Mouse (Mus musculus) kidney, embryonic 16.5 days (tissue): ENCODE measurements around the gene Adamts4. TPM values are rescaled to one million over a fixed set of nuclear protein-coding genes. Genes with fewer than 3 reads are reported as not detected.
A peak's percentile ranks its signal among the peaks of the same experiment; 100 is the strongest.
"Not testable (repeated sequence)": the region's sequence is repeated elsewhere in the genome, so short reads cannot be mapped to it uniquely, and the experiment has no call there.

Source experiments
- ATAC-seq: fragments of 200-750 bp; cut with Nextera tagmentation; 2 replicates; pipeline ENCODE4 v1.8.0; 2017; ENCODE audit warnings: moderate TSS enrichment; ENCODE audit not compliant: low FRiP score, low TSS enrichment
- H3K27ac ChIP-seq: fragments of 300-500 bp; sonication (generic); 2 replicates; pipeline ENCODE4 v1.5.1; 2014; ENCODE audit warnings: low read length
- H3K27me3 ChIP-seq: fragments of 300-500 bp; sonication (generic); 2 replicates; pipeline ENCODE4 v1.6.1; 2014; ENCODE audit warnings: low read length, control low read depth, mixed read lengths; ENCODE audit not compliant: insufficient read depth
- H3K36me3 ChIP-seq: fragments of 300-500 bp; sonication (generic); 2 replicates; pipeline ENCODE4 v1.6.1; 2014; ENCODE audit warnings: low read length, control low read depth, mixed read lengths; ENCODE audit not compliant: insufficient read depth
- H3K4me1 ChIP-seq: fragments of 300-500 bp; sonication (generic); 2 replicates; pipeline ENCODE4 v1.6.1; 2014; ENCODE audit warnings: low read length, control low read depth, mixed read lengths; ENCODE audit not compliant: insufficient read depth
- H3K4me2 ChIP-seq: fragments of 300-500 bp; sonication (generic); replicated peaks from 2 replicates; pipeline ENCODE4 v1.6.1; 2014; ENCODE audit warnings: low read depth, low read length
- H3K4me3 ChIP-seq: fragments of 300-500 bp; sonication (generic); 2 replicates; pipeline ENCODE4 v1.5.1; 2014; ENCODE audit warnings: mild to moderate bottlenecking, low read length
- H3K9ac ChIP-seq: fragments of 300-500 bp; sonication (generic); replicated peaks from 2 replicates; pipeline ENCODE4 v1.6.1; 2014; ENCODE audit warnings: low read length
- H3K9me3 ChIP-seq: fragments of 300-500 bp; sonication (generic); 2 replicates; pipeline ENCODE4 v1.6.1; 2016; ENCODE audit warnings: low read length, control low read depth
- WGBS: fragments of 180-500 bp; shearing (Covaris S2); extraction: QIAGEN DNeasy Blood & Tissue Kit; methylation state at CpG from one replicate; pipeline ENCODE4 v1.1.7; 2014; 5-methylcytosine and 5-hydroxymethylcytosine counted together
- polyA plus RNA-seq: library from polyadenylated mRNA; unstranded; fragments of >200 nt; fragmentation: Nextera tagmentation; extraction: Ambion mirVana; gene quantifications from 2 replicates; pipeline ENCODE4 v1.2.1, GENCODE M21; 2015

Gene Adamts4
- polyA plus RNA-seq, 1 experiment from 2014 or later, result 13.4 TPM

DNA sequence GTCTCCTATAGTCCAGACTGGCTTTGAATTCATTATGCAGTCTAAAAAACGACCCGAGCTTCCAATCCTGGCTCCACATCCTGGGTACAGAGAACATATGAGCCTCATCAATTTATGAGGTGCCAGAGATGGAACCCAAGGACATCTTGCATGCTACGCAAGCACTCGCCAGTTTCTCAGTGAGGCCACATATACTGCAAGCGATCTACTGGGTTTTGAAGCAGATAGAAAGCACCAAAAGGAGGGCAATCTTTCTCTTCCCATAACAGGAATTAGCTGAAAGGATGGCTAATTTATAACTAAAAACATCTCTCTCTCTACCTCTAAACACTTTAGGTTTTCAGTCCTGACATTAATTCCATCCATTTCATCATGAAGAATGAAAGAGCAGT lies 43.7 kb downstream of the Adamts4 start:
- Histone ChIP-seq H3K4me3 (peak overlapping the region; percentile 66), H3K9ac (peak overlapping the region; percentile 94), H3K9me3 (no peaks in the 10 kb centered on the region), H3K27ac (peak overlapping the region; percentile 99), H3K27me3 (peaks cover 9% of the 10 kb centered on the region; the same call in 1 of the 2 replicates), H3K4me2 (peak overlapping the region; percentile 92), H3K4me1 (peaks cover 9% of the 10 kb centered on the region; the same call in 1 of the 2 replicates), H3K36me3 (peaks cover 13% of the 10 kb centered on the region)
- no peak for ATAC-seq
- 39% methylated on average over 5 of the region's 5 CpGs for WGBS

DNA sequence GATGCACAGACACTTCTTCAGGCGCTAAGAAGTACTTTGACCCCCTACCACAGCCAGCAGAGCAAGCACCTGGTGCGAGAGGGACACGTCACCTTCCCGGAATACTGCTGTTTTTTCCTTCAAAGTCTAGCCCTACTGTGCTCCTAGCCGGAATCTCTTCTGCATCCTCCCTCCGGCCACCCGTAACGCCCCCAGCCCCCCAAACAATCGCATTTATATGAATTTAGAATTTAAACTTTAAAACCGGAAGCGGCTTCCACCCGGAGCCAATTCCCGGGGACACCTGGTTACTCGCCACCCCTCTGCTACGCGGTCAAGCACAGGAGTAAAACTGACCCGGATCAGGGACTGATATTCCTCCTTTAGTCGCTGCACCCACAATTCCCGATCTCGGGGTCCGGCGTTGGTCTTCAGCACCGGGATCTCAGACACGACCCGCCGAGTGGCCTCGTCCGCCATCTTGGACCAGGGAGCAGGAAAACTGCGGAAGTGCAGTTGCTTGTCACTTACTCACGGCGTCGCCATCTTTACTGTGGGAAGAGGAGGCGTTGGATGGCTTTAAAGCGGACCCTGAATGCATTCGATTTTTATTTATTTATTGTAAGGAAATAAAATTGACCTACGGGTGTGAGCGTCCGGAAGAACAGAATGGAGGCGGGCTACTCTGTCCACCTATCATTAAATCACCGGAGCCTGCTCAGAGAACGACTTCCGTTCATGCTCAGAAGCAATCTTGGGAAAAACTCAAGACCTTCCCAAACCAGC lies 44.3 kb downstream of the Adamts4 start, which contains the start of gene Ufc1:
Gene Ufc1, minus strand, starts transcription at position 727 of the 765 bp plus-strand sequence.
- H3K27me3 ChIP-seq, result peaks cover 9% of the 10 kb centered on the region; the same call in 1 of the 2 replicates
- peak within 1 kb of the TSS; percentile 94 for H3K9ac ChIP-seq
- H3K9me3 ChIP-seq, result no peaks in the 10 kb centered on the region
- peaks cover 7% of the 10 kb centered on the region for H3K36me3 ChIP-seq
- under 1% methylated on average over 42 of the region's 42 CpGs for WGBS
- ATAC-seq, result peak; percentile 72
- peaks cover 9% of the 10 kb centered on the region; the same call in 1 of the 2 replicates for H3K4me1 ChIP-seq
- H3K4me3 ChIP-seq, result peak within 1 kb of the TSS; percentile 66
- H3K4me2 ChIP-seq, result peak within 1 kb of the TSS; percentile 92
- H3K27ac ChIP-seq, result peak within 1 kb of the TSS; percentile 99

DNA sequence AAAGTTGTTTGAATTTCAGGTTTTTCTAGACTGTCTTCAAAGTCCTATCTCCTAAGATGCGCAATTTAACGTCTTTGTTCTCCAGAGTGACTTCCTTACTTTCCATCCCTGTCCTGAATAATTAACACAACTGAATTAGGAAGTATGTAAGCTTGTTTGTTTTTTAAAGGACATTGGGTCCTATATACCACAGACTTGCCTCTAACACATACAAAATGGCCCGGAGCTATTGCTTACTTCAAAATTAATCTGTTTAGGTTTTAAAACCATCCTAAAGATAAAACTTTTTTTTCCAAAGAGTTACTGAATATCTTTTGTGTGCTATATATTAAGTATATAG lies 44.8 kb downstream of the Adamts4 start:
- Histone ChIP-seq H3K27me3 (peaks cover 9% of the 10 kb centered on the region; the same call in 1 of the 2 replicates), H3K36me3 (peaks cover 1% of the 10 kb centered on the region; the same call in 1 of the 2 replicates), H3K27ac (peak overlapping the region; percentile 99), H3K4me3 (peak overlapping the region; percentile 66), H3K4me1 (peaks cover 9% of the 10 kb centered on the region; the same call in 1 of the 2 replicates), H3K4me2 (peak overlapping the region; percentile 92), H3K9ac (peak overlapping the region; percentile 94), H3K9me3 (no peaks in the 10 kb centered on the region)
- WGBS, result 13% methylated on average over 3 of the region's 3 CpGs
- ATAC-seq, result no peak

DNA sequence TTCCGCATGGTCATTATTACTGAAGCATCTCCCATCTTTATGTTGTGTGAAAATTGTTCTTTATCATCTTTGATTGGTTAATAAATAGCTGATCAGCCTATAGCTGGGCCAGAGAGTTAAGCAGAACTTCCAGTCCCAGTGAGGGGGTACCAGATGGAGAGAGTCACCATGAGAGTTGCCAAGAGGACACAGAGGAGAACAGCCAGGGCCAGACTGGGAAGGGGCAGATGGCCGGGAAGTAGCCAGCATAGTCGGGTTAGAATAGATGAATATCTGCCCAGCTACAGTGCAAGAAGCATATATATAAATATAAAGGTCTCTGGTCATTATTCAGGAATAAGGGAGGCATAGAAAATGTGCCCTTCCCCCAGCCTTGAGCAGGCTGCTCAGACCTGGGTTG lies 48.0 kb downstream of the Adamts4 start:
- Histone ChIP-seq H3K27me3 (peaks cover 9% of the 10 kb centered on the region; the same call in 1 of the 2 replicates), H3K4me3 (no peak overlapping the region), H3K4me2 (no peak overlapping the region), H3K27ac (no peak overlapping the region), H3K9me3 (no peaks in the 10 kb centered on the region), H3K36me3 (no peaks in the 10 kb centered on the region), H3K9ac (no peak overlapping the region), H3K4me1 (peaks cover 8% of the 10 kb centered on the region; the same call in 1 of the 2 replicates)
- ATAC-seq, result no peak
- 77% methylated on average over 3 of the region's 3 CpGs for WGBS

DNA sequence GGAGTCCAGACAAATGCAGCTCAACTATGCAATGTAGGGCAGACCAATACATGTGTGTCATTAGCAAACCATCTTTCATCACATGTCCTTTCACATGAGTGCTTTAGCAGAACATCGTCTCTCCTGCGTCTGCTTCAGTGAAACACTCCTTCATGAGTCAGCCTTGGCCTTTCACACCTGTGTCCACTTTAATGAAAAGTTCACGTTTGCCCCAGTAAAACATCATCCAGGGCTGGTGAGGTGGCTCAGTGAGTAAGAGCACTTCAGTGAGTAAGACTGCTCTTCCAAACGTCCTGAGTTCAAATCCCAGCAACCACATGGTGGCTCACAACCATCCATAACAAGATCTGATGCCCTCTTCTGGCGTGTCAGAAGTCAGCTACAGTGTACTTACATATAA lies 55.9 kb downstream of the Adamts4 start:
- H3K4me1 ChIP-seq, H3K4me3 ChIP-seq, H3K9me3 ChIP-seq, H3K27me3 ChIP-seq, H3K27ac ChIP-seq, H3K4me2 ChIP-seq, H3K9ac ChIP-seq, H3K36me3 ChIP-seq, ATAC-seq: not testable (repeated sequence)
- WGBS, result 69% methylated on average over 5 of the region's 5 CpGs

DNA sequence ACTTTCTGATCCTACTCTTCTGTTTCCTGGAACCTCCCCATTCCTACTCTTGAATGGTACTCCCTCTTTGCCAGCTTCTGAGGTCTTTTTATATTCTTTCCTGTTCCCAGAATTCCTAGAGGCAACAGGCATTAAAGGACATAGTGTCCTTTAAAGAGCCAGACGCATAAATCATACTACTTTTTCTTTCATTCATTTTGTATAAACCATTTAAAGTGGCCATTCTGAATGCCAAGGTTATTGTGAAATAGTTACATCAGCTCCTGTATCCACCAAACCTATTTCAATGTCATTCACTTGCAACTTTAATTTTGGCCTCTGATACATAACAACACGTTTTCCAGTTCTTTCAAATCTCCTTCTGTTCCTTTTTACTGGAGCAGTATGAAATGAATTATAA lies 59.1 kb downstream of the Adamts4 start:
- ATAC-seq, result no peak
- no peak overlapping the region for H3K4me2 ChIP-seq
- WGBS, result 71% methylated on average over 2 of the region's 2 CpGs
- no peaks in the 10 kb centered on the region for H3K4me1 ChIP-seq
- no peaks in the 10 kb centered on the region for H3K9me3 ChIP-seq
- H3K27me3 ChIP-seq, result no peaks in the 10 kb centered on the region
- no peak overlapping the region for H3K27ac ChIP-seq
- no peak overlapping the region for H3K9ac ChIP-seq
- no peak overlapping the region for H3K4me3 ChIP-seq
- no peaks in the 10 kb centered on the region for H3K36me3 ChIP-seq

Other genes with a start within 250 kb of the Adamts4 start
- 0.87 and 1.3 TPM in 2 replicates for gene Fcgr4, start 231.5 kb upstream of the Adamts4 start, polyA plus RNA-seq
- 8.8 and 9.0 TPM in 2 replicates for gene Fcgr3, start 185.5 kb upstream of the Adamts4 start, polyA plus RNA-seq
- 2.9 and 3.0 TPM in 2 replicates for gene Cfap126, start 136.5 kb upstream of the Adamts4 start, polyA plus RNA-seq
- gene Sdhc, start 99.8 kb upstream of the Adamts4 start, polyA plus RNA-seq, result 340 TPM in 2 replicates
- gene Mpz, start 99.7 kb upstream of the Adamts4 start, polyA plus RNA-seq, result 0.57 and 0.68 TPM in 2 replicates
- 3.7 and 5.1 TPM in 2 replicates for gene Pcp4l1, start 54.2 kb upstream of the Adamts4 start, polyA plus RNA-seq
- gene Nr1i3, start 36.5 kb upstream of the Adamts4 start, polyA plus RNA-seq, result 0.67 and 0.89 TPM in 2 replicates
- gene Tomm40l, start 27.9 kb upstream of the Adamts4 start, polyA plus RNA-seq, result 40.6 and 44.1 TPM in 2 replicates
- 22.4 and 32.2 TPM in 2 replicates for gene Apoa2, start 25.4 kb upstream of the Adamts4 start, polyA plus RNA-seq
- 35.0 and 37.2 TPM in 2 replicates for gene Fcer1g, start 16.1 kb upstream of the Adamts4 start, polyA plus RNA-seq
- gene Ndufs2, start 967 bp downstream of the Adamts4 start, polyA plus RNA-seq, result 311 and 368 TPM in 2 replicates
- 92.2 and 99.1 TPM in 2 replicates for gene B4galt3, start 19.9 kb downstream of the Adamts4 start, polyA plus RNA-seq
- 69.2 and 77.2 TPM in 2 replicates for gene Ppox, start 30.8 kb downstream of the Adamts4 start, polyA plus RNA-seq
- 101 and 103 TPM in 2 replicates for gene Usp21, start 37.6 kb downstream of the Adamts4 start, polyA plus RNA-seq
- 102 and 111 TPM in 2 replicates for gene Ufc1, start 44.6 kb downstream of the Adamts4 start, polyA plus RNA-seq
- 57.0 and 59.5 TPM in 2 replicates for gene Dedd, start 78.7 kb downstream of the Adamts4 start, polyA plus RNA-seq
- gene Nit1, start 95.2 kb downstream of the Adamts4 start, polyA plus RNA-seq, result 60.6 and 63.3 TPM in 2 replicates
- 99.2 and 103 TPM in 2 replicates for gene Pfdn2, start 95.2 kb downstream of the Adamts4 start, polyA plus RNA-seq
- gene Klhdc9, start 110.4 kb downstream of the Adamts4 start, polyA plus RNA-seq, result 4.2 and 4.3 TPM in 2 replicates
- gene Nectin4, start 119.7 kb downstream of the Adamts4 start, polyA plus RNA-seq, result 4.7 and 4.8 TPM in 2 replicates
- 1.1 and 1.6 TPM in 2 replicates for gene Arhgap30, start 138.5 kb downstream of the Adamts4 start, polyA plus RNA-seq
- 84.8 and 90.9 TPM in 2 replicates for gene Usf1, start 160.9 kb downstream of the Adamts4 start, polyA plus RNA-seq
- gene Tstd1, start 168.5 kb downstream of the Adamts4 start, polyA plus RNA-seq, result 6.6 and 7.0 TPM in 2 replicates
- gene F11r, start 187.1 kb downstream of the Adamts4 start, polyA plus RNA-seq, result 156 and 167 TPM in 2 replicates